Mouse (Mus musculus) midbrain, embryonic 15.5 days (tissue): ENCODE data around the gene Grm7. TPM values are rescaled to one million over a fixed set of nuclear protein-coding genes. Genes with fewer than 3 reads are reported as not detected.

ENCODE experiments used
- ATAC-seq: fragments of 200-750 bp; cut with Nextera tagmentation; replicated peaks from 2 replicates; pipeline ENCODE4 v1.8.0; 2017; ENCODE audit warnings: moderate TSS enrichment
- H3K27ac ChIP-seq: fragments of 300-500 bp; sonication (generic); 2 replicates; pipeline ENCODE4 v1.5.1; 2015; ENCODE audit warnings: mild to moderate bottlenecking, inconsistent platforms
- H3K27me3 ChIP-seq: fragments of 300-500 bp; sonication (generic); replicated peaks from 2 replicates; pipeline ENCODE4 v1.6.1; 2015; ENCODE audit warnings: inconsistent platforms
- H3K36me3 ChIP-seq: fragments of 300-500 bp; sonication (generic); replicated peaks from 2 replicates; pipeline ENCODE4 v1.6.1; 2015; ENCODE audit warnings: inconsistent platforms
- H3K4me1 ChIP-seq: fragments of 300-500 bp; sonication (generic); 2 replicates; pipeline ENCODE4 v1.6.1; 2015; ENCODE audit warnings: inconsistent platforms
- H3K4me2 ChIP-seq: fragments of 300-500 bp; sonication (generic); 2 replicates; pipeline ENCODE4 v1.6.1; 2015; ENCODE audit warnings: inconsistent platforms, mild to moderate bottlenecking, moderate library complexity
- H3K4me3 ChIP-seq: fragments of 300-500 bp; sonication (generic); 2 replicates; pipeline ENCODE4 v1.5.1; 2015; ENCODE audit warnings: mild to moderate bottlenecking, inconsistent platforms
- H3K9ac ChIP-seq: fragments of 300-500 bp; sonication (generic); 2 replicates; pipeline ENCODE4 v1.6.1; 2015; ENCODE audit warnings: mild to moderate bottlenecking, inconsistent platforms
- H3K9me3 ChIP-seq: fragments of 300-500 bp; sonication (generic); 2 replicates; pipeline ENCODE4 v1.6.1; 2016; ENCODE audit warnings: inconsistent platforms
- WGBS: fragments of 180-500 bp; shearing (Covaris S2); methylation state at CpG from one replicate; pipeline ENCODE4 v1.1.7; 2015; ENCODE audit warnings: mixed read lengths; 5-methylcytosine and 5-hydroxymethylcytosine counted together
- polyA plus RNA-seq: library from polyadenylated mRNA; unstranded; fragments of >200 nt; fragmentation: Nextera tagmentation; extraction: Ambion mirVana; gene quantifications from 2 replicates; pipeline ENCODE4 v1.2.1, GENCODE M21; 2015

Grm7 gene
- polyA plus RNA-seq, 1 experiment from 2014 or later: 30.1 TPM

DNA sequence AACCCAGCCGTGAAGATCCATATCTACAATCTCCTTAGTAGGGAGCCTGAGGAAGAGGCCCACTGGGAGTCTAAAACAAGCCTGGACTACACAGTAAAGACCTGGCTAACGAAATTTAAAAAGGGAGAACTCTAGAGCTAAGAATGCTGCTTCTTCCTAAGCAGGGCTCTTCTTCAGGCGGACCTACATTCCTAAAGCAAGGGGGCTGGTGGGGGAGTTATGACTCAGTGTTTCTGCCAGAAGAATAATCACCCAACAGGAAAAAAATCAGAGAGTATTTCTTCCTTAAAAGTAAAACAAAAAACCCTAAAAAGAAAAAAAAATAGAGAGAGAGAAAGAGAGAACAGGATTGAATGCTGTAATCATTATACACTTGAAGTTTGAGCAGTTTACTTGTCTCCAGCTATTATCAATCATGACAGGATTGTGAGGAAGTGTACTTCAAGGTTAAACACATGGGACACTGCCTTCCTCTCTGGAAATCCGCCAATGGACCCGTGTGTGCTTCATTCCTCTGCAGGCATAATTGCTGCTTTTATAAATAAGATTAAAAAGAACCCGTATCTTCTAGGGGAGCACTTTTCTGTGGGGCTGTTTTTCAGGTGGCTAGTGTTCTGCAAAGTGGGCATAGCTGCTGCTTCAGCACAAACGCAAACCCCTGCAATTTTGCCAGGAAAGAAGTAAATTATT lies 98.7 kb downstream of the Grm7 start:
- H3K4me2 ChIP-seq: no peak overlapping the region
- ATAC-seq: no peak
- H3K4me1 ChIP-seq: no peaks in the 10 kb centered on the region
- no peak overlapping the region for H3K4me3 ChIP-seq
- H3K27me3 ChIP-seq: no peaks in the 10 kb centered on the region
- no peaks in the 10 kb centered on the region for H3K9me3 ChIP-seq
- no peaks in the 10 kb centered on the region for H3K36me3 ChIP-seq
- no peak overlapping the region for H3K27ac ChIP-seq
- WGBS: 62% methylated on average over 7 of the region's 7 CpGs
- no peak overlapping the region for H3K9ac ChIP-seq

DNA sequence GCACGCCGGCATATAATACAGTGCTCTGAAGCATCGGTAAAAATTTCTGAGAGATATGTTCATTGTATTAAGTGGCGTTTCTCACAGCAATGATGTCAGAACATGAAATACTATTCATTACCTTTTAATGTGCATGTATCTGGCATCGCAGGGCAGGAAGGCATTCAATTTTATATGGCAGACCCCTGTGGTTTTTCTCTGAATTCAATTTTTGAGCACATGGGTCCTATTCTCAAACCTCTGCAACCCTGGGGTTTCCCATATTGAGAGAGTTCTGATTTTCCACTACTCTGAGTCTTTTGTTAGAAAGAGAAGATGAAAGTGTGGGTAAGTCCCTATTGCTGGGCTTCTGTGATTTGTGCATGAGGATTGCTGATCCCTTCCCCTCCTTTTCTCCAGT lies 110.5 kb downstream of the Grm7 start:
- Histone ChIP-seq H3K4me1 (no peaks in the 10 kb centered on the region), H3K36me3 (no peaks in the 10 kb centered on the region), H3K27me3 (no peaks in the 10 kb centered on the region), H3K27ac (no peak overlapping the region), H3K4me3 (no peak overlapping the region), H3K4me2 (no peak overlapping the region), H3K9me3 (no peaks in the 10 kb centered on the region), H3K9ac (no peak overlapping the region)
- ATAC-seq: peak; percentile 37
- WGBS: 70% methylated on average over 5 of the region's 5 CpGs

DNA sequence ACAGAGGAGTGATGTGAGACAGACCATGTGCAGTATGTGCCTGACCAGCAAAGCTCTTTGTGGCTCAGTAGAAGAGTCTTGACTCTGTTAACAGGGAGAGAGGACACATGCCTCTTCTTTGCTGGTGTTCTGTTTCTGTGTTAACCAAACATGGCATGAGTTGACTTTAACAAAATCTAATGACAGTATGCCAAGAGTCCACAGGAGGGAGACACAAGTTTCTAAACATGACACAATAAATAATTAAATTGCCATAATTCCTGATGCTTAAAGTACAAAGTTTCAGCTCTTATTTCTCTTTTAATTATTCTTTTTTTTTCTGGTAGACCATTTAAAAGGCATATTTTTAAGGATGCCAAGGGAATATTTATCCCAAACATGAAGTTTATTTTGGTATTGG lies 124.2 kb downstream of the Grm7 start:
- H3K9me3 ChIP-seq: no peaks in the 10 kb centered on the region
- no peaks in the 10 kb centered on the region for H3K27me3 ChIP-seq
- H3K4me1 ChIP-seq: peaks cover 10% of the 10 kb centered on the region
- no peaks in the 10 kb centered on the region for H3K36me3 ChIP-seq
- H3K4me2 ChIP-seq: no peak overlapping the region
- H3K4me3 ChIP-seq: no peak overlapping the region
- no peak overlapping the region for H3K27ac ChIP-seq
- ATAC-seq: no peak
- H3K9ac ChIP-seq: no peak overlapping the region

DNA sequence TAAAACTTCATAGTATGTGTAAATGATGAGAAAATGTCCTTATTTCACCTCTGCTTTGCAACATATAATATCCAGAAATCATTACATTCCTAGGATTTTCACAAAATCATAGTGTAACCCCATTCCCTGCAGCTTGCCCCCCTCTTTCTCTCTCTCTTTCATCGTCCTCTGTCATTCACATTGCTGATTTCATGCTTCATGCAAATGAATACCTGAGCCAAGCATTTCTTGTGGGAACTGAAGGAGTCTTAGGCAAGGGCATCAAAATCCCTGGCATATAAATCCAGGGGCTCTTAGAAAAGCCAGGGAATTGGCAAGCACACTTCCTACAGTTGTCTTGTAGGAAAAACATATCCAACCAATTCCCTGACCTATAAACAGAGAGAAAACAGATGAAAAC lies 127.3 kb downstream of the Grm7 start:
- Histone ChIP-seq H3K27me3 (no peaks in the 10 kb centered on the region), H3K4me1 (peaks cover 7% of the 10 kb centered on the region), H3K9me3 (no peaks in the 10 kb centered on the region), H3K36me3 (no peaks in the 10 kb centered on the region), H3K4me3 (no peak overlapping the region), H3K9ac (no peak overlapping the region), H3K4me2 (no peak overlapping the region), H3K27ac (no peak overlapping the region)
- ATAC-seq: 0 out of 2 replicates have a peak, but pooled peaks have one; percentile 54
- 16% methylated on average over 1 of the region's 1 CpGs for WGBS

DNA sequence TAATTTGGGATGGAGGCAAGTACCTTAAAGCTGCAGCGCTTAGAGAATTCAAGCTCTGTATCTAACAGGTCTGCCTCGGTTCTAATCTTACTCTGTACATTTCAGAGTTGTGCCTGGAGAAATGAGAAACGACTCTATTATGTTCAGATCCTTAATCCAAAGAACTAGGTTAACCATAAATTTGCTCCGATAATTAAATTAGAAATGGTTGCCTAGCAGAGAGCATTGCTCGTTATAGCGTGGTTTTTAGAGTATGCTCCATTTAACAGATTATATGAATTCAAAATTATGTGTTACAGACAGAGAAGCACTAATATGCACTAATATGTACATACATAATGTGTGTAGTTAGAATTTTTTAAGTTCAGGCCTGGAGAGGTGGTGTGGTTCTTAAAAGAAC lies 130.7 kb downstream of the Grm7 start:
- Histone ChIP-seq H3K9me3 (no peaks in the 10 kb centered on the region), H3K4me3 (no peak overlapping the region), H3K27me3 (no peaks in the 10 kb centered on the region), H3K36me3 (no peaks in the 10 kb centered on the region), H3K4me1 (0 out of 2 replicates have a peak, but pooled peaks cover 3% of the 10 kb centered on the region), H3K9ac (no peak overlapping the region), H3K27ac (no peak overlapping the region), H3K4me2 (no peak overlapping the region)
- 60% methylated on average over 6 of the region's 6 CpGs for WGBS
- ATAC-seq: no peak

DNA sequence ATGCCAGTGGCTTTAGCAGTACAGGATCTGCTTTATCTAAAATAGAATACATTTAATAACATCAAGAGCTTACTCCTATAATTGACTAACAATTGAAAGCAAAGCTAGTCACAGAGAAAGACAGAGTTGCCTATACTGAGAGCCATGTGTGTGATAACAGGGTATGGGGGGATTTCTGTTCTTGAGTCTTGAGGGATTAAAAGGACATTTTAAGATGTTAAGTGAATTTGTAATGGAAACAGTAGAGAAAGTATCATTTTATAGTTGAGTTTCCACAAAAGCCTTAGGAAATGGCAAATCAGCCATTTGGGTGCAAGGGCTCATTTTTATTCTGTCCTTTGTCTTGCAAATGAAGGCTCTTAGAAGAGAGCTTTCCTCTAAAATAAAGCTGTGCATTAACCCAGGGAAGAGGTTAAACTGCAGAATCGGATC lies 140.1 kb downstream of the Grm7 start:
- WGBS: 3% methylated on average over 1 of the region's 1 CpGs
- no peak overlapping the region for H3K27ac ChIP-seq
- ATAC-seq: no peak; the same call in 1 of the 2 replicates

DNA sequence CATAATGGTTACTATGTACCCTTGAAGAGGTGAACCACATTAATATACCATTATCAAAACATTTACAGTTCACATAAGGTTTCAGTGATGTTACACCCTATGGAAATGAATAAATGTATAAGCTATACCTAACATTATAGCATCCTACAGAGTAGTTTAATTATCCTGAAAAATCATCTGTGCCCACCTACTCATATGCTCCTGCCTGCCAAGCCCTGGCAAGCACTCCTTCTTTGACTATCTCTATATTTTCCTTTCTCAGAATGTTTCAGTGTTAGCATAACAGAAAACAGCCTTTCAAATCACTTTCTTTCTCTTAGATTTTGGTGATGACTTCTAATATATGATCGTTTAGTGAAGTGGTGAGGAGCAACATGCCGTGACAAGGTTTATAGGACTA lies 147.3 kb downstream of the Grm7 start:
- Histone ChIP-seq H3K9me3 (no peaks in the 10 kb centered on the region), H3K9ac (no peak overlapping the region), H3K27me3 (no peaks in the 10 kb centered on the region), H3K4me3 (no peak overlapping the region), H3K27ac (no peak overlapping the region), H3K36me3 (no peaks in the 10 kb centered on the region), H3K4me2 (no peak overlapping the region), H3K4me1 (no peaks in the 10 kb centered on the region)
- WGBS: 93% methylated on average over 2 of the region's 2 CpGs
- ATAC-seq: no peak

More for the DNA sequence above, 140.1 kb downstream of the Grm7 start:
- Histone ChIP-seq H3K27me3 (no peaks in the 10 kb centered on the region), H3K36me3 (no peaks in the 10 kb centered on the region), H3K9me3 (no peaks in the 10 kb centered on the region), H3K4me3 (no peak overlapping the region), H3K9ac (no peak overlapping the region), H3K4me1 (peaks cover 4% of the 10 kb centered on the region; the same call in 1 of the 2 replicates), H3K4me2 (no peak overlapping the region)

DNA sequence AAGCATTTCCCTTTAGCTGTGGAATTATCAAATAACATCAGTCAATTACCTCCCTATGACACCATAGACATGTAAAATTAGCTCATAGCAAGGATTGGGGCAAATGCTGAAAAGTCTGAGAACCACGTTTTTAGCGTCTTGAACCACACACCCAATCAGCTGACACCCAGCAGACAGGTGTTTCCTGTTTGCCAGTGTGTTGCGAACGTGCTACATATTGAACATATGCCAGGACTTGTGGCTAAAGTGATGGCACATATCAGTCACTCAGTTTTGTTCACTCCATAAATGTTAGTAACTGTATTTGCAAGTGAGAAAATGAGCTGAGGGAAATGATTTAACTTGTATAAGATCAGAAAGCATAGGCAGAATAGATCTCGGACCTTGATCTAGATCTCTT lies 162.1 kb downstream of the Grm7 start:
- H3K27me3 ChIP-seq: no peaks in the 10 kb centered on the region
- no peak overlapping the region for H3K27ac ChIP-seq
- no peaks in the 10 kb centered on the region for H3K9me3 ChIP-seq
- no peak overlapping the region for H3K4me3 ChIP-seq
- no peak overlapping the region for H3K4me2 ChIP-seq
- 88% methylated on average over 5 of the region's 5 CpGs for WGBS
- H3K36me3 ChIP-seq: no peaks in the 10 kb centered on the region
- no peak overlapping the region for H3K9ac ChIP-seq
- H3K4me1 ChIP-seq: no peaks in the 10 kb centered on the region
- ATAC-seq: no peak

DNA sequence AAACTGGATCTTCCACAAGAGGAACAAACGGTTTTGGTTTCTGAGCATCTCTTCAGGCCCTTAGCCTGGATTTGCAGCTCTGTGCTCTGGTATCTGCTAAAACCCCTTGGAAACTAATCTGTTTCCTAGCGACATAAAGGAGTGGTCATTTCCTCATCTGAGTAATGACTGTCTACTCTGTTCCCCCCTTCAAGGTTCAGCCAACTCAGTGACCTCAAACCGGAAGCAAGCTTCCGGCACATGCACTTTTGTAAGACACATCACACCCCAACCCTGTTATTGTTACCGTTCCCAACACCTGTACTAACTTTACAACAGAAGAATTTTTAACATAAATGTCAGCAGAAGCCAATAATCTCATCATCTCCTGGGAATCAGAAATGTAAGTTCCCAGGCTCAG lies 166.8 kb downstream of the Grm7 start:
- no peak for ATAC-seq
- H3K9ac ChIP-seq: no peak overlapping the region
- H3K4me2 ChIP-seq: no peak overlapping the region
- no peak overlapping the region for H3K4me3 ChIP-seq
- WGBS: 84% methylated on average over 5 of the region's 5 CpGs
- no peak overlapping the region for H3K27ac ChIP-seq
- no peaks in the 10 kb centered on the region for H3K27me3 ChIP-seq
- no peaks in the 10 kb centered on the region for H3K36me3 ChIP-seq
- no peaks in the 10 kb centered on the region for H3K4me1 ChIP-seq
- no peaks in the 10 kb centered on the region for H3K9me3 ChIP-seq

DNA sequence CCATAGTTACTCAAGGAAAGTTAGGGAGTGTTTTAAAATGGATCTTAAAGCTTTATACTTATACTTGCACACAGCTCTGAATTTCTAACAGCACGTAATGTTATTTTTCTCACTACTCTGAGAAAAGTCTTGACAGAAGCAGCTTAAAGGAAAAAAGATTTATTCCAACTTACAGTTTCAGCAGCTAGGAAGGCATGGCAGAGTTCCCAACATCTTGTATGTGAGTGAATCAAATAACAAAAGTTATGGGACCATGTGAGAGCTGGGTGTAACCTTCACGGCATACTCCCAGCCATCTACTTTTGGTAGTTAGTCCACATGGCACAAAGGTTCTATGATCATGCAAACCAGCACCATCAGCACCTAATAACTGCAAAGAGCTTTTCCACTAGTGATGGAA lies 172.9 kb downstream of the Grm7 start:
- no peak for ATAC-seq
- Histone ChIP-seq H3K4me2 (no peak overlapping the region), H3K36me3 (no peaks in the 10 kb centered on the region), H3K27me3 (no peaks in the 10 kb centered on the region), H3K9ac (no peak overlapping the region), H3K4me3 (no peak overlapping the region), H3K27ac (no peak overlapping the region), H3K4me1 (no peaks in the 10 kb centered on the region), H3K9me3 (no peaks in the 10 kb centered on the region)
- WGBS: 90% methylated on average over 2 of the region's 2 CpGs

DNA sequence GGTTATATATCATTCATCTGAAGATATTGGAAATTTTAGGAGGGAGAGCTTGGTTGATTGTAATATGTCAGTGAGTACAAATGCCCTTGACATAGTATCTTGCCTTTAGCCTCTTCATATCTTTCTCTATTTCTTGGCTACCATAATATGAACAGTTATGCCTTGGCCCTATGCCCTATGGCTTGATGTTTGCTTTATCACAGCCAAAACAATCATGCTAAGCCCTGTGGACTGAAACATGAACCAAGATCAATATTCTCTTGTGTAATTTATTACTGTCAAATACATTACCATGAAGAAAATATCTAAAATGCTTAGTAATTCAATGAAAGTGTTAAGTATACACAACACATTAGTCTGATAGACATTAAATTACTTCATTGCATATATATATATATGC lies 222.9 kb downstream of the Grm7 start:
- Histone ChIP-seq H3K4me2 (no peak overlapping the region), H3K36me3 (no peaks in the 10 kb centered on the region), H3K27me3 (no peaks in the 10 kb centered on the region), H3K27ac (no peak overlapping the region), H3K4me1 (no peaks in the 10 kb centered on the region), H3K4me3 (no peak overlapping the region), H3K9me3 (no peaks in the 10 kb centered on the region), H3K9ac (no peak overlapping the region)
- no peak for ATAC-seq

DNA sequence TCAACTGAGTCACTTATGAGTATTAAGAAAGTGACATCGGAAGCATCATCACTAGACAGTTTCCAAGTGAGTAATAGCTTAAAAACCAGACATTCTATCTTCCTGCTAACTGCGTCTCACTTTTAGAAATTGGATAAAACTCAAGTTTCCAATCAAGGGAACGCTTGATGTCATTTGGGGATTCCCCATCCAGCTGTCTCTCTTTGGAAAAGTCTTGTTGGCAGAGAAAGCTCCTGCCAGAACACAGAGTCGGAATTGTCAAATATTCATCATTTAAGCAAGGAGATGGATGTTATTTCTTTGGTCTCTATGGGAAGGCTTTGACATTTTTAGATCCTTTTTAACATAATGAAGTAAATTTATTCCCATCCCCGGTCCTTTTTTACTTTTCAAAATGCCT lies 336.6 kb downstream of the Grm7 start:
- WGBS: 80% methylated on average over 5 of the region's 5 CpGs
- Histone ChIP-seq H3K9me3 (no peaks in the 10 kb centered on the region), H3K27me3 (no peaks in the 10 kb centered on the region), H3K36me3 (no peaks in the 10 kb centered on the region), H3K9ac (no peak overlapping the region), H3K27ac (no peak overlapping the region), H3K4me1 (no peaks in the 10 kb centered on the region), H3K4me3 (no peak overlapping the region), H3K4me2 (no peak overlapping the region)
- no peak for ATAC-seq

DNA sequence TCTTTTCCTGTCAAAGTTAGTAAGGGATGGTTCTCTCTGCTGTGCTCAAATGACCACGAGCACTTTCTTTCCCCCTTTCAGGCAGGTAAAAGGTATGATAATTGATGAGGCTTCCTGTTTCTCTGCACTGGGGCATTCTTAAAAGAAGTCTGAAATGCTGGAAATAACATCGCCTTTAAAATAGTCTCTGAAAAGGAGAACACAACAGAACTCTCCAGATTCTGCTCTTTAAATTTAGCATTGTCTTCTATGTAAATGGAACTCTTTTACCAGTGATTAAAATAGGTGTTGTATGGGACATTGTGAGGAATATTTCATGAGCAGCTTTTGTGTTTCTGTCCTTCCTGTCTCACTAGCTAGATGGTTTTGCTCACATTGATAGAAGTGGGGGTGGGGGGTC lies 393.7 kb downstream of the Grm7 start:
- no peaks in the 10 kb centered on the region for H3K4me1 ChIP-seq
- no peak for ATAC-seq
- 75% methylated on average over 2 of the region's 2 CpGs for WGBS
- no peaks in the 10 kb centered on the region for H3K27me3 ChIP-seq
- H3K4me2 ChIP-seq: no peak overlapping the region
- no peak overlapping the region for H3K4me3 ChIP-seq
- H3K9ac ChIP-seq: no peak overlapping the region
- H3K36me3 ChIP-seq: no peaks in the 10 kb centered on the region
- no peaks in the 10 kb centered on the region for H3K9me3 ChIP-seq
- no peak overlapping the region for H3K27ac ChIP-seq
